Mouse (Mus musculus) T-helper 17 cell (primary cell): ENCODE measurements at regions not wholly inside any gene's neighbourhood (a gene's known extent, or its start where the extent isn't known, plus 50 kb on each side); places are given as distances from the start of the nearest gene placed in this dataset.

ENCODE experiments used
- in situ Hi-C, 2 experiments: fragments of 300-600 bp; cut with MboI, MseI; formaldehyde crosslinking; loops; 1 replicate in 1 of 2; 2 replicates in 1 of 2; pipeline ENCODE4 v1.15.1; 2025; ENCODE audit warnings: high pct_unique_total_duplicates in 2 of 2

DNA sequence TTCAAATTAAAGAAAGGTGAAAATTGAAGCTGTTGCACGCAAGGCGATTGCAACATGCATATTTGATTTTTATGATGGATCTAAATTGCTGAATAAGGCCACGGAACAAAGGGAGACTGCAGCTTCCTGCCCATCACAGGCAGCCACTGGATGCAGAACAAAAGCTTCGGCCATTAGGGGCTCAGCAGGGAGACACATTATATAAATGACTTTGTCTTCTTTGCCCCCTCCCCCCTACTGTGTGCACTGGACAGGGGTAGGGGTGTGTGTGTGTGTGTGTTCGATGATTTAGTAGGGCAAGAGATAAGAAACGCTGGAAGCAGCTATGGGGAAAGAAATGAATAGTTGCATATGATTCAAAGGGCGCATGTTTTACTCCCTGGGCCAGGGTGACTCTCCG, 481.2 kb upstream of the Pmfbp1 start:
- in situ Hi-C loops = no loop called here

GRCm38 (mm10) chr8:109013577-109013976, 480.2 kb upstream of the Pmfbp1 start:
- in situ Hi-C loops = no loop called here

GRCm38 (mm10) chr8:109014746-109015145, 479.1 kb upstream of the Pmfbp1 start:
- in situ Hi-C loops = no loop called here

- in situ Hi-C loops = no loop called here
Observed at GRCm38 (mm10) chr8:109019565-109019964, 474.3 kb upstream of the Pmfbp1 start.

GRCm38 (mm10) chr8:109020102-109020501, 473.7 kb upstream of the Pmfbp1 start:
- in situ Hi-C loops = no loop called here

DNA sequence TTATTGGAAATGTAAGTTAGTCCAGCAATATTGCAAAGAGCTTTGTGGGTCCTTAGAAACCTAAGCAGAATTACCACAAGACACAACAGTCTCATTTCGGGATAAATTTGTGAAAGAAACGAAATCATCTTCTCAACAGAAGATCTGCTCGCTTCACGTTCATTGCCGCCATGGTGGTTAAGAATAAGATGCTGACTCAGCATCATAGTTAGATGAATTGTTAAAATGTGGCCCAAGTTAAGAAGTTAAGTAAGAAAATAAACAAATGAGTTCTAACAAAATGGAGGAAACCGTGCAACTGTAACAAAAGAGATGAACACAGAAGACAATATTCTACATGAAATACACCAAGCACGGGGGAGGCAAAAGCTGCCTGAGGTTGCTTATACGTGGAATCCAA, 465.9 kb upstream of the Pmfbp1 start:
- in situ Hi-C loops = no loop called here

- in situ Hi-C loops = no loop called here
Observed at GRCm38 (mm10) chr8:109053608-109054007, 440.2 kb upstream of the Pmfbp1 start.

- in situ Hi-C loops = no loop called here
Observed at GRCm38 (mm10) chr8:109059152-109059551, 434.7 kb upstream of the Pmfbp1 start.

DNA sequence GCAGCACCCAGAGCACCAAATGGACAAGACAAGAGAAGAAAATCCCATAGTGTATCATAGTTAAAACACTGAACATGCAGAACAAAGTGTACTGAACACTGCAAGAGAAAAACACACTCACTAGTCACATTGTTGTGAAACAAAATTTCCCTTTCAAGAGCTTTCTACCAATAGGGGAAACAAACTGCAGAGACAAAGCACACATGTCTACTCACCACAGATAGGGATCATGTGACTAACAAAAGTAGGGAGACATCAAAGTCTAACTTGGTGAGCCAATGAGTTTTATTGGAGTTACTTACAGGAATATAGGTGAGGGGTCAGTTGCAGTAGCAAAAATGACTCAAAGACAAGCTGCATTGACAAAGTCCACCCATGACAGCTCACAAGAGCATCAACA, 431.5 kb upstream of the Pmfbp1 start:
- in situ Hi-C loops = no loop called here

DNA sequence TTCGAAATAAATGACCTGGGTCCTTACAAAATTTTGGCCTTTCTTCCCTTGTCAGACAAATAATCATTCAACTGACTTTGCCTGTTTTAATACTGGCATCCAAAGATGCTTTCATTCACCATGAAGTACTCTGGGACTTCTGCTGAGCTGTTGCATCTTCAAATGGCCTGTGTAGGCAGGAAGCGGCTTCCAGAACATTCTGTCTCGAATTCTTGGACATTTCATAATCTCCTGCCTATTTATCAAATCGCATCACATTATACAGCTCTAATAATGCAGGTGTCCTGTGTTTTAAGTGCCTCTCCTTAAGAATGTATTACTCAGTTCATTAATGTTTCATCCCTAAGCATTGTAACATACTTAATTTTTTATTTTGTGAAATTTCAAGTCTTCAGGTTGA, 420.1 kb upstream of the Pmfbp1 start:
- in situ Hi-C loops = no loop called here

DNA sequence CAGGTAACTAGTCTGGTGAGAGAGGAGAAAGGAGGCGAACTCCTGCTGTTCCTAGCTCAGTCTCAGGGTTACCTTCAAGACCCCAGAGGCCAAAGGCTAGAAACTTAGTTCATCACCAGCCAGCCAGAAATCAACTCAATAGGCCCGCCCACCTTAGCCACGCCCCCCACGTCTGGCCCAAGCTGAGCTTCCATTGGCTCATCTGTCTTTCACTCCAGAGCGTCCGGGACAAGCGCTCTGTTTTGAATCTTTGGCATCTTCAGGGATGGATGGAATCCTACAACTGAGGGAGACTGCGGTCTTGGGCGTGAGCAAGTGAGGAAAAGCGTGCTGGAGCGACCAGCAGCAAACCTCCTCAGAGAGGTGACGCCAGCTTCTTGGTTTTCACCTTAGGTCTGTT, 418.8 kb upstream of the Pmfbp1 start:
- in situ Hi-C loops = no loop called here

GRCm38 (mm10) chr8:109079223-109079622, 414.6 kb upstream of the Pmfbp1 start:
- in situ Hi-C loops = no loop called here

- in situ Hi-C loops = no loop called here
Observed at GRCm38 (mm10) chr8:109081295-109081694, 412.5 kb upstream of the Pmfbp1 start.

DNA sequence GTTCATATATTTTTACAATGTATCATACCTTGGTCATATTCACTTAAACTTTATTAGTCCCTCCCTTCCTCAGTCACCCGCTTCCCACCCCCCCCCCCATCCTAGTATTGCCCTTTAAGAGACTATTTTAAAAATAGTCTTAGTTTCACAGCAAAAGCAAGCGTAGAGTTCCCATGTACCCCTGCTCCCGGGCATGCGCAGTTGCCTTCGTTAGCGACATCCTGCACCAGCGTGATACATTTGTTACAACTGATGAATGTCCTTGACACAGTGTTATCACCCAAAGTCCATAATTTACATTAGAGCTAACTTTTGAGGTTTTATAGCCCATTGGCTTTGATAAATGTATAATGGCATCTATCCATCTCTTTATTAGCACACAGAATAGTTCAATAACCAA, 408.7 kb upstream of the Pmfbp1 start:
- in situ Hi-C loops = no loop called here

DNA sequence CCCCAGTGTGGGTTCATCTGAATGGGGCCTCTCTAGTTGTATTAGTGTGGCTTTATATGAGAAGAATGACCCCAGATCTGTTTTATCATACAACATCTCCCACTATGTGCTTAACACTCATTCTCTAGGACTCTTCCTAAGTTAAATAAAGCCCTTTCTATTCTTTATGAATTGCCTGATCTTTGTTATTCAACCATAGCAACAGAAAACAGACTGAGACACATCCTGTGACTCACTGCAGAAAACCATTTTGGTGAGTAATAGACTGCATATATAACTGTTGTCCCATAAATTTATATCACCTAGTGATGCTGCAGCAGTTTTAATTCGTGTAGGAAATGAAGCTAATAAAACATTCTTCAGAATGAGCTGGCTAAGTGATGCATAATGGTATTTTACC, 406.0 kb upstream of the Pmfbp1 start:
- in situ Hi-C loops = no loop called here

DNA sequence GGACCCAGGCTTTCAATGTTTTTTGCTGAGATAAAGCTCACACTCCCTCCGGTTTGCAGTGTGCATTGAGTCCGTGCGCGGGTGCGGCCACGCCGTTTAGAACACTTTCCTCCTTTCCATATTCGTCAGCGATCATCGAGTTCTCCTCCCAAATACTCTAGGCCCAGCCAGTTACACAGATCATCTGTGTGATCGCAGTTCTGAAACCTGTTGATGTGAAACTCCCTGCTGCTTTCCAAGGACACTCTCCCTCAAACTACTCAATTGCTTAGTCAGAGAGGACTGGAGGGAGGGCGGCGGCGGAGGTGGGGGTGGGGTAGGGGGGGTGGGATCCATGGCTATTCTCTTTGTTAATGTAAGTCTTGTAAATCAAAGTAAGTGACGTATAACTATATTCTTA, 394.2 kb upstream of the Pmfbp1 start:
- in situ Hi-C loops = loop anchor here in 1 of 2 experiments (10.0 kb wide), 1 partner anchor 1505 kb away; no protein-coding TSS in a partner anchor

GRCm38 (mm10) chr8:109101416-109101815, 392.4 kb upstream of the Pmfbp1 start:
- in situ Hi-C loops = no loop called here

DNA sequence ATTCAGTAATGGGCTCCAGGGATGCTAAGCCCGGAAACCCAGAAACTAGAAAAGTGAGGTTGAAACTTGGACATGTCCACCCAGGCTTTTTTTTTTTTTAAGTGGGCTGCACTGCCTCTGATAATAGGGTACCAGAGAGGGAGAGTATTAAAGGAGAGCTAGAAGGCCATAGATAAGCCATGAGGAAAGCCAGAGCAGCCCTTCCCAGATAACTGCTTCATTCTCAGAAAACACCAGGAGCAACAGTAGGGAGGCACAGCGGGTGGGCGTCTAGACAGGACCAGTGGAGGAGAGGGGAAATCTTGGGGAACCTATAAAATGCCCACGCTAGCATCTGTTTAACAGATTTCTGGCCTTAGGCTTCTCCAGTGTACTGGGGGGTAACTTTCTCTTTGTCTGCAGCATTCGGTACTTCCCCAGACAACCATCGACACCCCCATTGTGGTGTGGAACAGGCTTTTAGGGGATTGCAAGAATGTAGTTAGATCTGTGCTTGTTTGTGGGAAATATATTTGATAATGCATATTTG, 389.0 kb upstream of the Pmfbp1 start:
- in situ Hi-C loops = no loop called here

GRCm38 (mm10) chr8:109105693-109106092, 388.1 kb upstream of the Pmfbp1 start:
- in situ Hi-C loops = no loop called here

- in situ Hi-C loops = no loop called here
Observed at GRCm38 (mm10) chr8:109106971-109107370, 386.9 kb upstream of the Pmfbp1 start.

- in situ Hi-C loops = no loop called here
Observed at GRCm38 (mm10) chr8:109107762-109108161, 386.1 kb upstream of the Pmfbp1 start.

DNA sequence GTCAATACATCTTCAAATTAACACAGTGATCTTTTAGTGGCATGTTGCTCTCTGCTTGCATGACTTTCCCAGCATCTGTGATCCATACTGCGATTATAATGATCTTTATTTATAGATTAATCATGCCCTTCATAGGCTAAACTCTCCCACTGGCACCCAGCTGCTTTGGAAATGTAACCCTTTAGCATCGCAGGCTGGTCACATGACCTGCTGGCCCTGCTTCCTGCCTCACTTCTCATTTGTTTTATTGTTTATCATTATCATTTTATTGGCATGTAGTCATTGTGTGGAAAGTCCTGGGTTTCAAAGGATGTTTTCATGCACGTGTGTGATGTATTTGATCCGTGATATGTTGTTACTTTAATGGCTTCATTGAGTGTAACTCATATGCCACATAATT, 384.4 kb upstream of the Pmfbp1 start:
- in situ Hi-C loops = no loop called here

- in situ Hi-C loops = no loop called here
Observed at GRCm38 (mm10) chr8:109121776-109122175, 372.1 kb upstream of the Pmfbp1 start.

GRCm38 (mm10) chr8:109142495-109143158, 351.2 kb upstream of the Pmfbp1 start:
- in situ Hi-C loops = no loop called here
